Mouse (Mus musculus) heart, postnatal 14 days (tissue): ENCODE data around the gene Tent5c. TPM values are rescaled to one million over a fixed set of nuclear protein-coding genes. Genes with fewer than 3 reads are reported as not detected.

Experiments used
- DNase-seq, 2 experiments: peaks; one replicate each; pipeline ENCODE4 v3.0.0; 2021 to 2022
- intact Hi-C: fragments of 180-260 bp; cut with DNase I; formaldehyde crosslinking; loops from one replicate; pipeline ENCODE4 v1.15.1; 2025
- long read RNA-seq, 2 experiments: library from polyadenylated mRNA; stranded (forward); transcript quantifications; one replicate each; pipeline ENCODE4 v2.0.0; 2021
- total RNA-seq, 2 experiments: library from RNA; stranded (reverse); gene quantifications; 2 replicates each; pipeline ENCODE4 v1.2.3; 2021

Gene Tent5c
- 100 to 1,000 TPM in 1 of 2 experiments, 10 to 100 TPM in 1; 87.7 to 105 TPM for total RNA-seq
- long read RNA-seq, experiment 1, full-length matches to known transcripts = 8 of 44 reads
- long read RNA-seq, experiment 1, partial matches to known transcripts = 0 of 44 reads
- long read RNA-seq, experiment 1, other reads (novel, unspliced or antisense) = 36 of 44 reads
- long read RNA-seq, experiment 2, full-length matches to known transcripts = 7 of 33 reads
- long read RNA-seq, experiment 2, partial matches to known transcripts = 0 of 33 reads
- long read RNA-seq, experiment 2, other reads (novel, unspliced or antisense) = 26 of 33 reads

GRCm38 (mm10) chr3:100489133-100490009, at the start of gene Tent5c:
Gene Tent5c, minus strand, starts transcription at chr3:100489324.
- intact Hi-C loops = loop anchor here (5.0 to 10.0 kb wide), 2 partner anchors 198 to 305 kb away; partner anchors contain the start of gene Man1a2
- DNase-seq = peak; percentile 95 to 96

DNA sequence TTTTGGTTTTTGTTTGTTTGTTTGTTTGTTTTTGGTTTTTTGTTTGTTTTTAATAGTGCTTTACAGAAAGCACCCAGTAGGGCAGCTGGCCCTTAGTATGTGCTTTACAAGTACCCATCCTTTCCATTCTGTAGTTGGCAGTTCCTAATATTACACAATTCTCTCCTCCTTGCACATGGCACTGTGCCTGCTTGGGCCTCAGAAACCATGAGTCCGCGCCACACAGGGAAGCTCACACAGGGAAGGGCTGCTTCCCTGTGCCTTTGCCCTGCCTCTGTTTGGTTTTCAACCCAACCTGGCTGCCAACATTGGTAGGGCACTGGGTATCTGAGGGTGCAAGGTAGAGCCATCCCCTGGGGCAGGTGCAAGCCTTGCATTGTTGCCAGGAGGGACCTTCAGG, 47.6 kb upstream of the Tent5c start:
- intact Hi-C loops = no loop called here
- no peak for DNase-seq

DNA sequence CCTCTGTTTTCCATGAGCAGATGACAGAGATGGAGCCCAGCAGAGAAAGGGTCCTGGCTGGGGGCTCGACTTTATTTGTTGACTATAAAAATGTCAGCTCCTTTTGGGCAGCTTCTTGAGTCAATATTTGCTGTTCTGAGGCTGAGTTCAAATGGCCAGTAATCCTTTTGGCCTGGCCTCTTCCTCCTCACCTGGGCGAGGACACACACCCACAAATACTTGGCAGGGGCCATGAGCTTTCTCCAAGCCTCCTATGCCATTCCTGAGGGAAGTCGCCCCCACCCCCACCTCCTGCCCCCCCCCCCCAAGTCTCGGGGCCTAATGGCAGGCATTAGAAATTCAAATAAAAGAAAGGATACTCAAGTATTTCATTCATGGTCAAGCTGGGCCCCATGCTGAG, 46.8 kb upstream of the Tent5c start:
- DNase-seq = no peak
- intact Hi-C loops = no loop called here

- intact Hi-C loops = no loop called here
- no peak for DNase-seq
These were observed 46.2 kb upstream of the Tent5c start for GRCm38 (mm10) chr3:100535298-100535697.

- intact Hi-C loops = no loop called here
- no peak for DNase-seq
These were observed 45.3 kb upstream of the Tent5c start for GRCm38 (mm10) chr3:100534394-100534793.

GRCm38 (mm10) chr3:100533429-100533828, 44.3 kb upstream of the Tent5c start:
- intact Hi-C loops = no loop called here

DNA sequence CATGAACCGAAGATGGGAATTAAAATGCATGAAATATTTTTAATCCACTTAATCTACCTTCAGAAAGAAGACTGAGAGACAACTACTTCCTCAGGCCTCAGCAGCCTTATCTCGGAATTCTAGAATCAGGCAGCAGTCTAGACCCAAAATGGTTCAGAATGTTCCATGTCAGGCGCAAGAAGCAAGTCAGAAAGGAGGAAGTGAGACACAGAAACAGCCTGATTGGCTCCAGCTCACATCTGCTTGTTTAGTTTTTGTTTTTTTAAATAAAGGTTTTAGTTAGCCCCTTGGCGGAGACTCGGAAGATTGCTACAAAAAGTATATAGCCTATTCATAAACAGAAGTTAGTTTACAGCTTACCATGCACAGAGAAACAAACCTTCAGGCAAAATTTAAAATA, 41.8 kb upstream of the Tent5c start:
- no peak for DNase-seq
- intact Hi-C loops = no loop called here

More at GRCm38 (mm10) chr3:100533429-100533828, 44.3 kb upstream of the Tent5c start:
- DNase-seq = no peak

GRCm38 (mm10) chr3:100530244-100530788, 41.2 kb upstream of the Tent5c start:
- intact Hi-C loops = no loop called here
- DNase-seq = no peak

DNA sequence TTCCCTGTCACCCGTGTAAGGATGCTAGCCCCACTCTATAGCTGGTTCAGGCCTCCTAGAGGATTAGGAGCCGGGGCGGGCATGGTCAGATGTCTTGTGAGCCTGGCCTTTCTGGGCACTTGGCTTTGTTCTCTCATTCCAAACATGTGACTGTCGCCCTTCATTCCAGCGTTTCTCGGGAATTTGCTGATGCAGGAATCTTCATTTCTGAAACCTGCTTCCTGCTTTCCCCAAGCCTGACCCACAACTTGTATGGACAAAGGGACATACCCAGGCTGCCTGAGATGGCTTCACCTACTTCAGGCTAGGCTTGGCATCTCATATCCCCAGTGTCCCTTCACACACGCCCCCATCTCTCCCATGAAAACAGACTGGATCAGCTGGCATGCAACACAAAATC, 33.5 kb upstream of the Tent5c start:
- DNase-seq = no peak
- intact Hi-C loops = no loop called here

DNA sequence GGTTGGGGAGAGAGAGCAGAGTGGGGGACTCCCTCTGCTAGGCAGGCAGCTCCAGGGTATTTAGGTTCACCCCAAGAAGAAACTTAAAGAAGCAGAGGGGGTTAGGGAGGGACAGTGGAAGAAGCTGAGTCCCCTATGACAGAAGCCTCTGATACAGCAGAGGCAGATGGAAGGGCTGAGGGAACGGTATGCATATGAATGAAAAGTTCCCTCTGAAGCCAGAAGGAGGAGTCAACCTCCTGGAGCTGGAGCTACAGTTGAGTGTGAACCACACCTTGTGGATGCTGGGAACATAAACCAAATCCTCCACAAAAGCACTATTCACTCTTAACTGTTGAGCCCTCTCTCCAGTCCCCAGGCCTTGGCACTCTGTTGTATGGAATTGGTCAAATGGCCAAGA, 32.5 kb upstream of the Tent5c start:
- no peak for DNase-seq
- intact Hi-C loops = no loop called here

GRCm38 (mm10) chr3:100515754-100516141, 26.6 kb upstream of the Tent5c start:
- intact Hi-C loops = no loop called here
- DNase-seq = no peak

DNA sequence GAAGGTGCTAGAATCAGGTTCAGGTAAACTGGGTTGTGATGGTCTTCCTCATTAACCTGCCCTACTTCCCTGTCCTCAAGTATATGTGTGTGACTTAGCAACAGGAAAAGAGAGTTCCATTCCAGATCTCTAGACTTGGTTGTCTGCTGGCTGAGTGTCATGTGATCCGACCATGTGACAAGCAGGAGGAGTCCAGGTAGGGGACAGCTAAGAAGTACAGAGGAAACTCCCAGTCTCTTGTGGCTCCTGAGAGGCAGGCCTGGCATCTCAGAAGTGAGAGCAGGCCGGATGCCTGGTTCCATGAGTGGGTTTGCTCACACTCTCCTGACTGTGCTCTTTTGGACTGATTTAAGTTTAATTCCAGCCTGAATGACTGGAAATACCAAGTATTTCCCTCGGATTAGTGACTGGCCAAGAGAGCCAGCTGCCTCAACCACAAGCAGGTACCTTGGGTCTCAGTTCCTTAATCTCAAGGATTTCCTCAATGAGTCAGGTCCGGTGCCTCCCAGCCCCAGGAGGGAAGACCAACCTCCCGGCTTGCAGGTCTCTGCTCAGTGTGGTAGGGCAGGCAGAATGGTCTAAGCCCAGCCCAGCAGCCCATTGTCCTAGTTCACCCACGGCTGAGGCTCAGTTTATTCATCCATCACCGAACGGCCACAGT, 26.1 kb upstream of the Tent5c start:
- intact Hi-C loops = no loop called here
- DNase-seq = no peak

- intact Hi-C loops = no loop called here
- no peak for DNase-seq
These were observed 18.1 kb upstream of the Tent5c start for GRCm38 (mm10) chr3:100507174-100507573.

DNA sequence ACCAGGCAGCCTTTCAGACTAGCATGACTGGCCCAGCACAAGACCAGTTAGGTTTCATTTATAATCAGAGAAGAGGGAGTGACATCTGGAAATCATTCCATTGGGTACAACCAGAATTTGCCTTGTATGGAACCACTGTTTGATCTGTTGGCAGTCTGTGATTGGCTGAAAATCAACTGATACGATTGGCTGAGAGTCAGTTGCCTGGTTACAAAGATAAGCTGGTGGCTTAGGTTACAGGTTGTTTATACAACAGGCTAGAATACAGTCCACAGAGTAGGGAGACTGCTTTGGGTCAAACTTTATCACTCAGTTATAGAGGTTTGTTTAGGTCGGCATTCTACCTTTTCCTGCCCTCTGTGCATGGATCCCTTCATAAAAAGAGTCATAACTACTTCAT, 17.6 kb upstream of the Tent5c start:
- DNase-seq = no peak
- intact Hi-C loops = no loop called here

DNA sequence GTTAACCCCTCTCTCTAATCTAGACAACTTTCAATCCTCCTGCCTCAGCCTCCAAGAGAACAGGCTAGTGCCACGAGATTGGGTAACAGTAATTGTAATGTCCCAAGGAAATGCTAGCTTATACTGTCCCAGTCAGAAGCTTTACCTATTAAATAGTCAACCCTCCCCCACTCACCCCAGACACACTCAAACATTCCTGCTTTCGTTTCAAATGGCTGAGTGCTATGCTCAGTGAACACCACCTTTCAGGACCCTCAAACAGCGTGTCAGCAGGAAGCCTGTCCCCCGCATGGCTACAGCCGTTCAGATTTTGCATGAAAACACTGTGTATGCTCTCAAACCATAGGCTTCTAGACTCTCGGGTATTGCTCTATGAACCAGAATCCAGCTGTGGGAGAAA, 14.8 kb upstream of the Tent5c start:
- no peak for DNase-seq
- intact Hi-C loops = no loop called here

DNA sequence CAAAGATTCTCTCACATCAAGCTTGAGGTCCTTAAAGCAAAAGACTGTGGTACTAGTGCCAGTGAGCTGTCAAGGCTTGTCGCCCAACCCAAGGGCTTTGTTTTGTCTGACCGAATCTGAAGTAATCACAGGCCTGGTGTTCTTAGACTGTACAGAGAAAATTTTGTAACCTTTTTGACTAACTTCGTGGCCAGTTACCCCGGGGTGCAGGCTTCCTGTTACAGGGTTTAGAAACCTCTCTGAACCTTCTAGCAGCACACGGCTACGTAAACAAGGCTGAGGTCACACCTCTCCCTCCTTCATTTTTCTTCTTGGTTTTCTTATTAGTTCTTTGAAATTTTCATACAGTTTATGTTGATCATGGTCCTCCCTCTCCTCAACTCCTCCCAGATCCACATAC, 13.4 kb upstream of the Tent5c start:
- intact Hi-C loops = no loop called here
- no peak for DNase-seq

GRCm38 (mm10) chr3:100501899-100502298, 12.8 kb upstream of the Tent5c start:
- intact Hi-C loops = no loop called here

GRCm38 (mm10) chr3:100496081-100496480, 7.0 kb upstream of the Tent5c start:
- DNase-seq = no peak
- intact Hi-C loops = no loop called here

More at GRCm38 (mm10) chr3:100501899-100502298, 12.8 kb upstream of the Tent5c start:
- DNase-seq = no peak

DNA sequence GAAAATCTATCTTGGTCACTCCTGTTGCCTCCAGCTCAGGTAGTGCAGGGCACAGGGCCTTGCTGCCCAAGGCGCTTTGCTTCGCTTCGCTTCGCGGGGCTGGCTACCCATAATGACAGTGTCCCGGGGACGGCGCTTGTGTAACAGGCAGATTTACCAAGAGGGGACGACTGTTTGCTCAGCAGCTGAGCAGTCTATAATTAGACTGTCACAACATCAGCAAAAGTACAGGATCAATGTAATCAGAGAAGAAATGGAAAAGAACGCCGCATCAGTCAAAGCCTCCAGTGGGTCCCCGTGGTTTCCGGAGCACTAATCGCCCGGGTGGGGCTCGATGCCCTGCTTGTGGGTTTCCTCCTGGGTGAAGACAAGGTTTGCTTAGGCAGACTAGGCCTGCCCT, 6.3 kb upstream of the Tent5c start:
- intact Hi-C loops = no loop called here
- no peak for DNase-seq

DNA sequence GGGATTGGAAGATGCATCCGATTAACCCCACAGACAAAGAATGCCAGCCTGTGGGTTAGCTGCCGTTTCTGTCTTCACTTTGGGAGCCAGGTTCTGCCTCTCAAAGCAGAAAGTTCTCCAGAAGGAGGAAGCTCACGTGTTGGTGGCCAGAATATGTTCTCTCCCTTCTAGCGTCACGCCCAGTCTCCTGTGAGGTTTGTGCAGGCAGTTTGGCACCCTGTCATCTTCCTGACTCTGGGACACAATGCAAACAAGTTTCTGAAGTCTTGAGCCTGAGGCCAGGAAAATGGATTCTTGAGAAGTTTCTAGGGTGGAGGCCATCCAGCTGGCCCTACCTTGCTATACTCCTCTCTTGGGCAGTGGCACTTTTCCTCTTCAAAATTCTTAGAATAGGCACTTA, 5.8 kb upstream of the Tent5c start:
- intact Hi-C loops = no loop called here
- no peak for DNase-seq

- DNase-seq = no peak
- intact Hi-C loops = no loop called here
These were observed 831 bp upstream of the Tent5c start for GRCm38 (mm10) chr3:100490010-100490300.
